Mouse (Mus musculus) spleen, postnatal 4 days (tissue): ENCODE results near the gene Chst14.

Experiments
- DNase-seq, 2 experiments: peaks; one replicate each; pipeline ENCODE4 v3.0.0; 2022; ENCODE audit warnings: low spot score in 2 of 2

Gene Chst14

GRCm38 (mm10) chr2:118926361-118926997, at the start of gene Chst14:
Chst14 (plus strand) TSS chr2:118926496.
- peak; percentile 73 to 87 for DNase-seq

DNA sequence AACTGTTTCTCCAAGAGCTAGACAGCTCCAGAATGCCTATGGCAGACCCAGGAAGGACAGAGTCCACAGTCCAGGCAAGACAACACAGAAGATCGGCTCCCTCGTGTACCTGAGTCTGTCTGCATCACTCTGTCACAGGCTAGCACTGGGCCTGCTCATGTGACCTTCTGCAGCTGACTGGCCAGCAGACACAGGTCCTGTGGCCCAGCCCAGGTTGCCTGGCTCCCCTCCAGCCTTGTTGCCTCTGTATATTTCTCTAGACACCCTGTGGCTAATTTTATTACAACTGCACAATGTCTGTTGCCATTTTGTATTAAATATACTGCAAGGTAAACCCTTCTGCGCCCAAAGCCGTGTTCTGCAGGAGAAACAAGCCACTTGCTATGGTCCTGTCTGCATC, 45.3 kb upstream of the Chst14 start:
- no peak for DNase-seq

GRCm38 (mm10) chr2:118881956-118882355, 44.3 kb upstream of the Chst14 start:
- no peak for DNase-seq

DNA sequence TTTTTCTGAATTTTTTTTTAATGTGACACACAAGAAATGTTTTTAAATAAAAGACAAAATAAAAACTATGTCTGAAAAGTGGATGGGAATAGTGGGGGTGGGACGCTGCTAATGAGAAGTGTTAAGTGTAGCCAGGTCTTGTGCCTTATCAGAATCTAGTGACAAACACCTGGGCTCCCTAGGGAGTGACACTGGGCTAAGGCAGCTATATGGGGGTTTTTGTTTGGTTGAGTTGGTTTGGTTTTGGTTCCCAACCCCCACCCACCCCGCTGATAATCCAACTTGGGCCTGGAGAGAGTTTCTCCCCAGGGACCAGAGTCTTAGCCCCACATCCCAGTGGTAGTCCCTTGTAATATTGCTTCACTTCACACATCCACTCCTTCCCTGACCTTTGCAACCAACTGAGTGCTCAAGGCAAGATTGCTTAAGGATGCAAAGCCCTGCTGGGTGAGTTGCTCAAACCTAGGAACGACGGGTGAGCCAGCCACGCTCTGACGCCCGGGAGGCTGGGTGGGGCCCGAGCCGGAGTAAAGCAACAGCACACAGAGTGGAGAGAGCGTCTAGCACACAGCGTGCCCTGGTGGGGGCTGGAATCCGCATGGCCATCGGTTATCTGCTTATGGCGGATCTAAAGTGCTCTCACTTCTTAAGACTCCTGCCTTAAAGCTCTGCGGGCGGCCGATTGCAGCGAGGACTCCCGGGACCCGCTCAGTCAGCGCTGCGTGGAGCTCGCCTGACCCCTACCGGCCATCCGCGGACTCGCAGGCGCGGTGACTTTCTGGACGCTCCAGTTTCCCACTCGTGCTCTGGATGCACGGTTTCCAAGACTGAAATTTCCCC, 43.2 kb upstream of the Chst14 start:
- peak; percentile 88 to 98 for DNase-seq

- peak in 1 of 2 experiments; percentile 75 for DNase-seq
Observed at GRCm38 (mm10) chr2:118887440-118887839, 38.9 kb upstream of the Chst14 start.

DNA sequence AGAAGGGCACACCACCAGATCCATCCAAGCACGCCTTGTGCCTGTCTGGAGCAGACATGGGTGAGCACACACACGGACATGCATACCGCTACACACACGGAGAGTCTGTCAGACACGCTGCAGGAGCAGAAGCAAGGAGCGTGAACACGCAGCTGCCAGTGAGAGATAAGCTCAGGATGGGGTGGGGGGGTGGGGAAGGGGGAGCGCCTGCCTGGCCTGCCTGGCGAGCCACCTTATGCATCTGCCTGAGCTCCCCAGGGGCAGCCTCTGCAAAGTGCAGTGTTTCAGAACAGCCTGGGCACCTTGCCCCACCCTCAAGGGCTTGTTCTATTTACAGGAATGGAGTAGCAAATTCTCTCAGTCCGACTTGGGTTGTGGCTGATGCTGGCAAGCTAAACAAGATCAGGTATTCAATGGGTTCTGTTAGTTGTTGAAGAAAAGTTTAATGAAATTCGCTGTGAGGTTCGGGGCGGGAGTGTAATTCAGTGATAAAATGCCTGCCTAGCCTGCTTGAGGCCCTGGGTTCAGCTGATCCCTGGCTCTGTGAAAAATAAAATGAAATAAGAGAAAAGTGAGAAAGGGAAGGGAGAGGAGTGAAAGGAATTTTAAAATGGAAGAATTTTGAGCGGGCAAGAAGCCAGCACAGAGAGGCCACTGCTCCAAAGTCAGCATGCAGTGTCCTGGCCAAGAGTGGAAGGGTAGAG, 38.3 kb upstream of the Chst14 start:
- peak; percentile 72 to 80 for DNase-seq

DNA sequence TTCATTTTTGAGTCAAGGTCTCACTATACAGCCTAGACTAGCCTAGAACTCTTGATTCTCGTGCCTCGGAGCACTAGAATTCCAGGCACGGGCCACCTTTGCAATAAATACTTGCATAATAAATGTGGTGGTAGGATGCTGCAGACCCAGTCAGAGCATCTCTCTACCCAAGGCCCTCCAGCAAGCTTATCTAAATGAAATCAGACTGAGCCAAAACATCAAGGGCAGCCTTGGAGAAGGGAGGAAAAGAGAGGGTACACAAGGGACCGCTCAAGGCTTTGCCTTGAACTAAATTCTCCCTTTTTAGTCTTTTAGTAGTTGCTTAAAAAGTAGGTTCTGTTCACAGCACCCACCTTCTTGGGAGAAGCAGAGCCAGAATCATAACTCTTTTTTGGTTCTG, 35.1 kb upstream of the Chst14 start:
- no peak for DNase-seq

- peak in 1 of 2 experiments; percentile 42 for DNase-seq
Observed at GRCm38 (mm10) chr2:118895990-118896913, 30.0 kb upstream of the Chst14 start.

- DNase-seq: peak; percentile 55 to 79
Observed at GRCm38 (mm10) chr2:118896914-118897291, 29.4 kb upstream of the Chst14 start.

- no peak for DNase-seq
Observed at GRCm38 (mm10) chr2:118897392-118897791, 28.9 kb upstream of the Chst14 start.

GRCm38 (mm10) chr2:118897808-118898207, 28.5 kb upstream of the Chst14 start:
- no peak for DNase-seq

GRCm38 (mm10) chr2:118898771-118899170, 27.5 kb upstream of the Chst14 start:
- DNase-seq: no peak

- DNase-seq: no peak
Observed at GRCm38 (mm10) chr2:118899306-118899705, 27.0 kb upstream of the Chst14 start.

DNA sequence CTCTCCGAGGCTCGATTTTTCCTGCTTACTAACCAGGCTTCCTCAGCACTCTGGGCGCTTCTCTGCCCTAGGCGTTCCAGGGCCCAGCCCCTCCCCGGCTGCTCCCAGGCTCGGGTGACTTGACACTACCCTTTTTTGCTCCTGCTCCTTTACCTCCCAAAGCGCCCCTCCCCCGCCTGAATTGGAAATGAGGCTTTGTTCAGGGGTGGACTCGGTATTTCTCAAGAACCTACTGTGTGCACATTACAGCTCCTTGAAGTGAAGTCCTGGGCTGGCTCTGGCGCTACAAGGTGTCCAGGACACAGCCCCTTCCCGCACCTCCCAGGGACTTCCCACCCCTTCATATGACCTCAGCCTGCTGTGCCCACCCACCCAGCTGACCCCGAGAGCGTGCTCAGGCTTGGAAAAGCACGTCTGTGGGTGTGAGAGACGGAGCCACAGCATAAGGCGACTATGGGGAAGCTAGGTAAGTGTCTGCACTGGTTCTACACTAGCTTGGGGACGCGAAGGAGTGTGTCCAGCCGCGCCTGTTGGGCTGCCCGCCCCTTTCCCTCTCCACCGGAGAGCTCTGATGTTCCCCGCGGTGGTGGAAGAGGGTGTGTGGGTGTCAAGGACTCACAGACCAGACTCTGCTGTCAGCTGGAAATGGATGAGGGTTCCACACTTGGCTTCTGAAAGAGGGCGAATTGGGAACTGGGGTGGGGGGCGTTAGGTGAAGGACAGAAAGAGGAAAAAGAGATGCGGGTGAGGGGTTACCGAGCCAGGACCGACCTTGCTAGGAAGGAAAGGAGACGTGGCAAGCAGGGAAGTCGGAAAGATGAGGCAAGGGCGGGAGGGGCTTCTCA, 26.1 kb upstream of the Chst14 start, which contains the start of gene Bahd1:
Gene Bahd1 (plus strand): TSS at position 397 of the 845 bp plus-strand sequence.
- no peak for DNase-seq

GRCm38 (mm10) chr2:118900826-118901140, 25.5 kb upstream of the Chst14 start:
- no peak for DNase-seq

DNA sequence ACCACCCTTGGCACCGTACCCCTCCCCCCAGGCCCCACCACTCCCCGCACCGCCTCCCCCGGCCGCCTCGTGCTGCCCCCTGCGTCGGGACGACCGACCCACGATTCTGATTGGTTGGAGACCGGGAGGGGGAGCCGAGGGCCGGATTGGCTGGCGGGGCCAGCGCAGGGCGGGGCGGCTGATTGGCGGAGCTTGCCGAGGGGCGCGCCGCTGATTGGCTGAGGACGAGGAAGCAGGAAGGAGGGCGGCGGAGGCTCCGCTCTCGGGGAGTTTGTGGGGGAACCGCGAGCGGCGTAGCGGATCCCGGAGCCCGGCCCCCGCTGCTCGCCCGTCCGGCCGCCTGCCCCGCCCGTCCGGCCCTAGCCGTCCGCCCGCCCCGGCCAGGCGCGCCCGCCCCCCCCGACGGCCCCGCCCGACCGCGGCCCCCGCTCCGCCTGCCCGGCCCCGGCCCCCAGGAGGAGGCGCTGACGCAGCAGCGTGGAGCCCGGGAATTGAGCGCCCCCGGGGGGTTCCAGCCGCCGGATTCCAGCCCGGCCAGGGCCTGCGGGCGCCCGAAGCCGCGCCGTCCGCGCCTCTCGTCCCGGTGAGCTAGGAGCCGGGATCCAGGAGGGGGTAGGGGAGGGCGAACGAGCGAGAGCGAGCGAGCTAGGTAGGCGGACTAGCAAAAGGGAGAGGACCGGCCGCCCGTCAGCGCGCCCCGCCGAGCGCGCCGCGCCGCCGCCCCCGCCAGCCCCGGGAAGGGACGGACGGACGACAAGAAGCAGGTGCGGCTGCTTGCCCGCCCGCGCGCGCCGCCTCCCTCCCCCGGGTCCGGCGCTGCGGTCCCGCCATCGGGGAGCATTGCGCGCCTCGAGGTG, 24.9 kb upstream of the Chst14 start:
- DNase-seq: peak; percentile 97 to 98

GRCm38 (mm10) chr2:118902051-118903025, 24.0 kb upstream of the Chst14 start:
- DNase-seq: peak; percentile 51 to 85

GRCm38 (mm10) chr2:118903333-118903741, 23.0 kb upstream of the Chst14 start:
- DNase-seq: no peak
